ENCODE assay signal across 28 mouse cellular contexts in the genomic region with DNA sequence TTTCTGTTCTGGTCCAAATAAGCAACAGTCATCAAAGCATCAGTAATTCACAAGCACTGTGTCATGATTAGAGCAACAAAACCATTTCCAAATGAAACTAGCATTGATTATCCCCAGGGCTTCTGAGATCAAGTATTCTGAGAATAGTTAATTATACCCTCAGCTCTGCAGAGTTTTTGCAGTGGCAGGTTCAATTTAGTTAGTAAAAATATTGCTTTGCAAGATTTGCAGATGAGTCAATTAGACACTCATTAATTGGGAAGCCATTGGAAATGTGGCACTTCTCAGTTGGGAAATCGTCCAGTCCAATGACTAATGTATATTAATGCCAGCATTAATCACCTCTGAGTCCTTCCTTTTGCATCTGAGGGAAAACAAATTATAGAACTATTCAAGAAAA.
"Had no signal": no experiment of that assay in that cellular context is flagged by ENCODE, and none has a peak within 500 bp of the region (broad histone marks: within the 10 kb centered on the region; RNA-seq: fewer than 3 reads in every experiment).

No protein-coding gene starts in this region.

- ATAC-seq: hindbrain, postnatal 0 days; intestine, embryonic 16.5 days; liver, embryonic 12.5 days had no signal

- H3K4me2 ChIP-seq: heart, embryonic 11.5 days; heart, embryonic 13.5 days; heart, embryonic 15.5 days; hindbrain, embryonic 15.5 days; kidney, embryonic 15.5 days; limb, embryonic 13.5 days; limb, embryonic 15.5 days; liver, embryonic 12.5 days had no signal

- H3K27me3 ChIP-seq: heart, embryonic 13.5 days; heart, embryonic 15.5 days; hindbrain, embryonic 15.5 days; kidney, embryonic 15.5 days; limb, embryonic 13.5 days; limb, embryonic 15.5 days; liver, embryonic 12.5 days had no signal

- H3K4me1 ChIP-seq: heart, embryonic 13.5 days; heart, embryonic 15.5 days; hindbrain, embryonic 15.5 days; kidney, embryonic 15.5 days; limb, embryonic 13.5 days; limb, embryonic 15.5 days; liver, embryonic 12.5 days had no signal

- H3K4me3 ChIP-seq: gastrocnemius, adult 2 months; heart, adult 2 months; heart, embryonic 13.5 days; heart, embryonic 15.5 days; hindbrain, embryonic 15.5 days; kidney, embryonic 15.5 days; layer of hippocampus, adult 2 months; limb, embryonic 13.5 days; limb, embryonic 15.5 days; liver, embryonic 12.5 days had no signal

- H3K9ac ChIP-seq: heart, embryonic 13.5 days; heart, embryonic 15.5 days; hindbrain, embryonic 15.5 days; kidney, embryonic 15.5 days; limb, embryonic 13.5 days; limb, embryonic 15.5 days; liver, embryonic 12.5 days; liver, embryonic 14.5 days had no signal

- H3K9me3 ChIP-seq: heart, embryonic 13.5 days; heart, embryonic 15.5 days; hindbrain, embryonic 15.5 days; kidney, embryonic 15.5 days; limb, embryonic 13.5 days; limb, embryonic 15.5 days; liver, embryonic 12.5 days had no signal

- DNase-seq: gastrocnemius, adult 2 months; gastrocnemius, postnatal 14 days; gastrocnemius, postnatal 36 days; heart, adult 11 months; heart, adult 2 months; heart, postnatal 14 days; heart, postnatal 36 days; kidney, adult 11 months; kidney, adult 2 months; kidney, adult 9 months; kidney, postnatal 14 days; kidney, postnatal 4 days; layer of hippocampus, adult 9-11 months; layer of hippocampus, postnatal 36 days; left cerebral cortex, postnatal 4 days had no signal

- H3K36me3 ChIP-seq: heart, embryonic 13.5 days; heart, embryonic 15.5 days; hindbrain, embryonic 15.5 days; kidney, embryonic 15.5 days; limb, embryonic 13.5 days; limb, embryonic 15.5 days; liver, embryonic 12.5 days had no signal

- H3K27ac ChIP-seq: gastrocnemius, adult 2 months; heart, adult 2 months; heart, embryonic 13.5 days; heart, embryonic 15.5 days; hindbrain, embryonic 15.5 days; hindbrain, postnatal 0 days; kidney, embryonic 15.5 days; kidney, postnatal 0 days; layer of hippocampus, adult 2 months; limb, embryonic 13.5 days; limb, embryonic 15.5 days; liver, embryonic 12.5 days; liver, embryonic 14.5 days had no signal
